Mouse (Mus musculus): ENCODE data around the gene Slmap. TPM values are rescaled to one million over a fixed set of nuclear protein-coding genes. Genes with fewer than 3 reads are reported as not detected.

The Slmap gene
- polyA plus RNA-seq, 1 experiment = 13.3 TPM

- no peak for DNase-seq (ENCODE audit: low read depth, low spot score)
- 72% methylated on average over 9 of the region's 9 CpGs for WGBS
Observed at GRCm38 (mm10) chr14:26488329-26489020, 46.3 kb downstream of the Slmap start.

- WGBS = 31% methylated on average over 8 of the region's 8 CpGs
- DNase-seq (ENCODE audit: low read depth, low spot score) = peak; percentile 32
Observed at GRCm38 (mm10) chr14:26486416-26487198, 48.1 kb downstream of the Slmap start.

- DNase-seq (ENCODE audit: low read depth, low spot score) = no peak
- 92% methylated on average over 1 of the region's 1 CpGs for WGBS
Observed at GRCm38 (mm10) chr14:26481457-26481856, 53.3 kb downstream of the Slmap start.

- WGBS = 90% methylated on average over 5 of the region's 5 CpGs
- DNase-seq (ENCODE audit: low read depth, low spot score) = no peak
Observed at GRCm38 (mm10) chr14:26477738-26478137, 57.0 kb downstream of the Slmap start.

- no peak for DNase-seq (ENCODE audit: low read depth, low spot score)
- WGBS = 93% methylated on average over 2 of the region's 2 CpGs
Observed at GRCm38 (mm10) chr14:26476391-26476790, 58.3 kb downstream of the Slmap start.

- 91% methylated on average over 4 of the region's 4 CpGs for WGBS
- DNase-seq (ENCODE audit: low read depth, low spot score) = no peak
Observed at GRCm38 (mm10) chr14:26467974-26468373, 66.8 kb downstream of the Slmap start.

GRCm38 (mm10) chr14:26466544-26467125 lies 68.1 kb downstream of the Slmap start:
- WGBS = 78% methylated on average over 5 of the region's 5 CpGs
- no peak for DNase-seq (ENCODE audit: low read depth, low spot score)

- 78% methylated on average over 6 of the region's 6 CpGs for WGBS
- DNase-seq (ENCODE audit: low read depth, low spot score) = no peak
Observed at GRCm38 (mm10) chr14:26465898-26466297, 68.8 kb downstream of the Slmap start.

- no peak for DNase-seq (ENCODE audit: low read depth, low spot score)
Observed at GRCm38 (mm10) chr14:26459516-26459915, 75.2 kb downstream of the Slmap start.

GRCm38 (mm10) chr14:26454851-26455250 lies 79.9 kb downstream of the Slmap start:
- 79% methylated on average over 16 of the region's 16 CpGs for WGBS
- DNase-seq (ENCODE audit: low read depth, low spot score) = no peak

GRCm38 (mm10) chr14:26450036-26450800 lies 84.5 kb downstream of the Slmap start:
- WGBS = 64% methylated on average over 16 of the region's 16 CpGs
- no peak for DNase-seq (ENCODE audit: low read depth, low spot score)

GRCm38 (mm10) chr14:26448581-26448980 lies 86.2 kb downstream of the Slmap start:
- 87% methylated on average over 4 of the region's 4 CpGs for WGBS
- DNase-seq (ENCODE audit: low read depth, low spot score) = no peak

GRCm38 (mm10) chr14:26447223-26447622 lies 87.5 kb downstream of the Slmap start:
- no peak for DNase-seq (ENCODE audit: low read depth, low spot score)
- 69% methylated on average over 2 of the region's 2 CpGs for WGBS

- no peak for DNase-seq (ENCODE audit: low read depth, low spot score)
- 72% methylated on average over 3 of the region's 3 CpGs for WGBS
Observed at GRCm38 (mm10) chr14:26446538-26446937, 88.2 kb downstream of the Slmap start.

- WGBS = 57% methylated on average over 6 of the region's 6 CpGs
- DNase-seq (ENCODE audit: low read depth, low spot score) = no peak
Observed at GRCm38 (mm10) chr14:26442534-26442933, 92.2 kb downstream of the Slmap start.

GRCm38 (mm10) chr14:26441041-26441812 lies 93.5 kb downstream of the Slmap start:
- no peak for DNase-seq (ENCODE audit: low read depth, low spot score)
- 73% methylated on average over 2 of the region's 2 CpGs for WGBS

- no peak for DNase-seq (ENCODE audit: low read depth, low spot score)
Observed at GRCm38 (mm10) chr14:26439996-26440395, 94.7 kb downstream of the Slmap start.

- 87% methylated on average over 2 of the region's 2 CpGs for WGBS
- DNase-seq (ENCODE audit: low read depth, low spot score) = no peak
Observed at GRCm38 (mm10) chr14:26437771-26438170, 97.0 kb downstream of the Slmap start.

- DNase-seq (ENCODE audit: low read depth, low spot score) = no peak
Observed at GRCm38 (mm10) chr14:26436304-26436703, 98.4 kb downstream of the Slmap start.

All from large intestine, adult 2 months (tissue).